Mouse (Mus musculus): ENCODE data around the gene Jmjd8. TPM values are rescaled to one million over a fixed set of nuclear protein-coding genes. Genes with fewer than 3 reads are reported as not detected.

Gene Jmjd8
- total and polyA plus RNA-seq, 3 experiments: 32.7 to 47.2 (median 36.9) TPM

- H3K27ac ChIP-seq: no peak overlapping the region
- intact Hi-C loops (cut with DNase I): no loop called here
- no peaks in the 10 kb centered on the region for H3K79me2 ChIP-seq (replicated peaks; ENCODE audit: control insufficient read depth, insufficient read depth, low read length)
- H3K36me3 ChIP-seq (ENCODE audit: control insufficient read depth, insufficient read depth, low read length): no peaks in the 10 kb centered on the region
- 64% methylated on average over 13 of the region's 13 CpGs for WGBS
- H3K27me3 ChIP-seq (ENCODE audit: control insufficient read depth, insufficient read depth, low read length): no peaks in the 10 kb centered on the region
- no peak overlapping the region for H3K9ac ChIP-seq (ENCODE audit: low read depth, low read length)
- TF ChIP-seq POLR2A (IDR thresholded peaks at IDR 0.05; ENCODE audit: insufficient read depth, low read depth, low read length): no peak
- no peak for TF ChIP-seq EP300 (IDR thresholded peaks at IDR 0.05; ENCODE audit: insufficient read depth, low read depth, low read length)
- no peak for TF ChIP-seq CTCF (IDR thresholded peaks at IDR 0.05)
- H3K4me1 ChIP-seq (ENCODE audit: control insufficient read depth, insufficient read depth, low read length): peaks cover 13% of the 10 kb centered on the region
- no peak overlapping the region for H3K4me3 ChIP-seq
- no peak for DNase-seq
Observed at GRCm38 (mm10) chr17:25794197-25794596, 34.5 kb upstream of the Jmjd8 start.

- Histone ChIP-seq H3K9ac (ENCODE audit: low read depth, low read length) (no peak overlapping the region), H3K4me3 (no peak overlapping the region), H3K27me3 (ENCODE audit: control insufficient read depth, insufficient read depth, low read length) (no peaks in the 10 kb centered on the region), H3K79me2 (replicated peaks; ENCODE audit: control insufficient read depth, insufficient read depth, low read length) (no peaks in the 10 kb centered on the region), H3K27ac (no peak overlapping the region), H3K36me3 (ENCODE audit: control insufficient read depth, insufficient read depth, low read length) (no peaks in the 10 kb centered on the region), H3K4me1 (ENCODE audit: control insufficient read depth, insufficient read depth, low read length) (peaks cover 13% of the 10 kb centered on the region)
- DNase-seq: no peak
- WGBS: 93% methylated on average over 17 of the region's 17 CpGs
- TF ChIP-seq EP300 (IDR thresholded peaks at IDR 0.05; ENCODE audit: insufficient read depth, low read depth, low read length) (no peak), POLR2A (IDR thresholded peaks at IDR 0.05; ENCODE audit: insufficient read depth, low read depth, low read length) (no peak), CTCF (IDR thresholded peaks at IDR 0.05) (no peak)
- intact Hi-C loops (cut with DNase I): no loop called here
Observed at GRCm38 (mm10) chr17:25794998-25795397, 33.7 kb upstream of the Jmjd8 start.

- no peak for TF ChIP-seq EP300 (IDR thresholded peaks at IDR 0.05; ENCODE audit: insufficient read depth, low read depth, low read length)
- no peak for TF ChIP-seq CTCF (IDR thresholded peaks at IDR 0.05)
- no peak for TF ChIP-seq POLR2A (IDR thresholded peaks at IDR 0.05; ENCODE audit: insufficient read depth, low read depth, low read length)
- intact Hi-C loops (cut with DNase I): no loop called here
- H3K36me3 ChIP-seq (ENCODE audit: control insufficient read depth, insufficient read depth, low read length): no peaks in the 10 kb centered on the region
- peak within 1 kb of the TSS; percentile 72 for H3K9ac ChIP-seq (ENCODE audit: low read depth, low read length)
- 62% methylated on average over 6 of the region's 6 CpGs for WGBS
- H3K27ac ChIP-seq: peak within 1 kb of the TSS; percentile 55; the same call in 1 of the 2 replicates
- DNase-seq: no peak
- no peaks in the 10 kb centered on the region for H3K79me2 ChIP-seq (replicated peaks; ENCODE audit: control insufficient read depth, insufficient read depth, low read length)
- peak within 1 kb of the TSS; percentile 65 for H3K4me3 ChIP-seq
- H3K27me3 ChIP-seq (ENCODE audit: control insufficient read depth, insufficient read depth, low read length): no peaks in the 10 kb centered on the region
- H3K4me1 ChIP-seq (ENCODE audit: control insufficient read depth, insufficient read depth, low read length): peaks cover 13% of the 10 kb centered on the region
Observed at GRCm38 (mm10) chr17:25795609-25796092, 33.0 kb upstream of the Jmjd8 start, which contains the start of gene AC134908.4. Gene AC134908.4 (minus strand): TSS chr17:25795659.

- H3K79me2 ChIP-seq (replicated peaks; ENCODE audit: control insufficient read depth, insufficient read depth, low read length): no peaks in the 10 kb centered on the region
- TF ChIP-seq CTCF (IDR thresholded peaks at IDR 0.05) (no peak), POLR2A (IDR thresholded peaks at IDR 0.05; ENCODE audit: insufficient read depth, low read depth, low read length) (no peak), EP300 (IDR thresholded peaks at IDR 0.05; ENCODE audit: insufficient read depth, low read depth, low read length) (no peak)
- peaks cover 13% of the 10 kb centered on the region for H3K4me1 ChIP-seq (ENCODE audit: control insufficient read depth, insufficient read depth, low read length)
- intact Hi-C loops (cut with DNase I): no loop called here
- H3K27me3 ChIP-seq (ENCODE audit: control insufficient read depth, insufficient read depth, low read length): no peaks in the 10 kb centered on the region
- peak overlapping the region; percentile 72 for H3K9ac ChIP-seq (ENCODE audit: low read depth, low read length)
- H3K27ac ChIP-seq: peak overlapping the region; percentile 55; the same call in 1 of the 2 replicates
- 3% methylated on average over 37 of the region's 37 CpGs for WGBS
- DNase-seq: peak; percentile 66
- peak overlapping the region; percentile 65 for H3K4me3 ChIP-seq
- H3K36me3 ChIP-seq (ENCODE audit: control insufficient read depth, insufficient read depth, low read length): no peaks in the 10 kb centered on the region
Observed at GRCm38 (mm10) chr17:25796211-25796771, 32.4 kb upstream of the Jmjd8 start.

GRCm38 (mm10) chr17:25796951-25797369, 31.7 kb upstream of the Jmjd8 start, which contains the start of gene Metrn:
Gene Metrn (minus strand): TSS chr17:25797136.
- DNase-seq: peak; percentile 91
- no peaks in the 10 kb centered on the region for H3K36me3 ChIP-seq (ENCODE audit: control insufficient read depth, insufficient read depth, low read length)
- H3K4me3 ChIP-seq: peak within 1 kb of the TSS; percentile 65
- peak within 1 kb of the TSS; percentile 55; the same call in 1 of the 2 replicates for H3K27ac ChIP-seq
- no peak for TF ChIP-seq POLR2A (IDR thresholded peaks at IDR 0.05; ENCODE audit: insufficient read depth, low read depth, low read length)
- TF ChIP-seq CTCF (IDR thresholded peaks at IDR 0.05): no peak
- no peak for TF ChIP-seq EP300 (IDR thresholded peaks at IDR 0.05; ENCODE audit: insufficient read depth, low read depth, low read length)
- H3K9ac ChIP-seq (ENCODE audit: low read depth, low read length): peak within 1 kb of the TSS; percentile 72
- no peaks in the 10 kb centered on the region for H3K27me3 ChIP-seq (ENCODE audit: control insufficient read depth, insufficient read depth, low read length)
- no peaks in the 10 kb centered on the region for H3K79me2 ChIP-seq (replicated peaks; ENCODE audit: control insufficient read depth, insufficient read depth, low read length)
- intact Hi-C loops (cut with DNase I): loop anchor here (1.0 kb wide), 1 partner anchor 23 kb away; no protein-coding TSS in a partner anchor
- H3K4me1 ChIP-seq (ENCODE audit: control insufficient read depth, insufficient read depth, low read length): peaks cover 11% of the 10 kb centered on the region
- under 1% methylated on average over 35 of the region's 35 CpGs for WGBS

- TF ChIP-seq POLR2A (IDR thresholded peaks at IDR 0.05; ENCODE audit: insufficient read depth, low read depth, low read length): no peak
- peak; percentile 97 for TF ChIP-seq CTCF (IDR thresholded peaks at IDR 0.05)
- peak; percentile 70; the same call in 1 of the 2 replicates for TF ChIP-seq EP300 (IDR thresholded peaks at IDR 0.05; ENCODE audit: insufficient read depth, low read depth, low read length)
- peak; percentile 69 to 70 for DNase-seq
- Histone ChIP-seq H3K27ac (no peak overlapping the region), H3K4me3 (no peak overlapping the region), H3K79me2 (replicated peaks; ENCODE audit: control insufficient read depth, insufficient read depth, low read length) (no peaks in the 10 kb centered on the region), H3K27me3 (ENCODE audit: control insufficient read depth, insufficient read depth, low read length) (no peaks in the 10 kb centered on the region), H3K9ac (ENCODE audit: low read depth, low read length) (no peak overlapping the region), H3K36me3 (ENCODE audit: control insufficient read depth, insufficient read depth, low read length) (no peaks in the 10 kb centered on the region), H3K4me1 (ENCODE audit: control insufficient read depth, insufficient read depth, low read length) (peaks cover 2% of the 10 kb centered on the region)
- 5% methylated on average over 6 of the region's 6 CpGs for WGBS
- intact Hi-C loops (cut with DNase I): loop anchor here (1.0 to 5.0 kb wide), 3 partner anchors 28 to 324 kb away; partner anchors contain the start of gene Narfl
Observed at GRCm38 (mm10) chr17:25801029-25801428, 27.6 kb upstream of the Jmjd8 start.

Data from heart, adult 2 months (tissue).